Mouse (Mus musculus) olfactory bulb, adult 2 months (tissue): ENCODE measurements around the gene Gipc2. TPM values are rescaled to one million over a fixed set of nuclear protein-coding genes. Genes with fewer than 3 reads are reported as not detected.
"Not testable (repeated sequence)": the region's sequence is repeated elsewhere in the genome, so short reads cannot be mapped to it uniquely, and the experiment has no call there.

Experiments used
- H3K27ac ChIP-seq: fragments of 200-500 bp; 2 replicates; pipeline ENCODE4 v1.5.1; 2012; ENCODE audit warnings: low read depth, low read length; ENCODE audit not compliant: insufficient read depth
- H3K4me1 ChIP-seq: fragments of 200-500 bp; 2 replicates; pipeline ENCODE4 v1.6.1; 2012; ENCODE audit warnings: low read length; ENCODE audit not compliant: control insufficient read depth, insufficient read depth
- H3K4me3 ChIP-seq: fragments of 200-500 bp; 2 replicates; pipeline ENCODE4 v1.5.1; 2012; ENCODE audit warnings: mild to moderate bottlenecking, low read depth, low read length, moderate library complexity; ENCODE audit not compliant: insufficient read depth
- CTCF ChIP-seq: fragments of 200-500 bp; IDR thresholded peaks from 2 replicates; pipeline ENCODE4 v1.5.1; 2012; ENCODE audit warnings: low read depth, mild to moderate bottlenecking, low read length, moderate library complexity; ENCODE audit not compliant: insufficient read depth
- POLR2A ChIP-seq: fragments of 200-500 bp; IDR thresholded peaks from 2 replicates; pipeline ENCODE4 v1.6.1; 2012; ENCODE audit warnings: mild to moderate bottlenecking, low read depth, low read length, moderate library complexity; ENCODE audit not compliant: insufficient read depth
- WGBS: fragments of 180-500 bp; shearing (Covaris S2); methylation state at CpG from one replicate; pipeline ENCODE4 v1.1.7; 2018; 5-methylcytosine and 5-hydroxymethylcytosine counted together
- polyA plus RNA-seq: library from polyadenylated mRNA; stranded (reverse); fragments of >200 nt; gene quantifications from 2 replicates; pipeline ENCODE4 v1.2.4, GENCODE M21; 2012; ENCODE audit warnings: low replicate concordance; ENCODE audit not compliant: missing spikeins, insufficient read depth, insufficient read length

The Gipc2 gene
- polyA plus RNA-seq, 1 experiment: not detected

DNA sequence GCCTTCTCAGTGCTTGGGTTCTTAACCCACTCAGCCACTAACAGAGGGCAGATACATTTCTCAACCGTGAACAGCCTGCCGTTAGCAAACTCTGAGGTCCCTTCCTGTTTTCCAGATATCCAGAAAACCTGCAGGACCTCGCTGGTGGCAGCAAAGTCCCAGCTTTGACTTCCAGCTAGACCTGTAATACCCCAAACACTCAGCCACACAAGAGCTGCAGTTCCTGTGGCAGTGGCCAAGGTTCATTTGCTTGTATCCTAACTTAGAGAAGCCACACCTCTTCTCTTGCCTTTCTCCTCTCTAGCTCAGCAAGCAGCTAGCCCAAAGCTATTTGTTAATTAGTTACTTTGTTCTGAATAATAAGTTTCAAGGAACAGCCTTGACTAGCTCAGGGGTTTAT, 16.2 kb downstream of the Gipc2 start:
- 78% methylated on average over 3 of the region's 3 CpGs for WGBS
- Histone ChIP-seq H3K27ac (no peak overlapping the region), H3K4me1 (peaks cover 5% of the 10 kb centered on the region), H3K4me3 (no peak overlapping the region)
- TF ChIP-seq CTCF (no peak), POLR2A (no peak)

DNA sequence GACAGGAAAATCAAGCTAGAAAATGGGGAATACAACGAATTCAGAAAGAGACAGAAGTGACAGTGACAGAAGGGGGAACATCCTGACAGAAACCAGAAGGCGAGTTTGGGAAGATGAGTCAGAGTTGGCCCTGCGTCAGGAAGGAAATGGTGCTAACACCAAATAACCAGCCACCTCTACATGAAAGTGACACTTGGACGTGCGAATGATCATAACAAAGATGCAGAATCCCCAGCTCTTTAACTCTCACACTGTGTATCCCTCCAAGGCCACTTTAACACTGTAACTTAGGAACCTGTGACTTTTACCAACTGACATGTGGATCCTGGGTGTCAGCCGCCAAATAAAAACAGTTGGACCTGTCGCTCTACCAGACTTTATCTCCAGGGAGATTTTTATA, 16.6 kb downstream of the Gipc2 start:
- no peak overlapping the region for H3K27ac ChIP-seq
- WGBS: 83% methylated on average over 7 of the region's 7 CpGs
- no peak overlapping the region for H3K4me3 ChIP-seq
- H3K4me1 ChIP-seq: peaks cover 5% of the 10 kb centered on the region
- TF ChIP-seq CTCF (no peak), POLR2A (no peak)

DNA sequence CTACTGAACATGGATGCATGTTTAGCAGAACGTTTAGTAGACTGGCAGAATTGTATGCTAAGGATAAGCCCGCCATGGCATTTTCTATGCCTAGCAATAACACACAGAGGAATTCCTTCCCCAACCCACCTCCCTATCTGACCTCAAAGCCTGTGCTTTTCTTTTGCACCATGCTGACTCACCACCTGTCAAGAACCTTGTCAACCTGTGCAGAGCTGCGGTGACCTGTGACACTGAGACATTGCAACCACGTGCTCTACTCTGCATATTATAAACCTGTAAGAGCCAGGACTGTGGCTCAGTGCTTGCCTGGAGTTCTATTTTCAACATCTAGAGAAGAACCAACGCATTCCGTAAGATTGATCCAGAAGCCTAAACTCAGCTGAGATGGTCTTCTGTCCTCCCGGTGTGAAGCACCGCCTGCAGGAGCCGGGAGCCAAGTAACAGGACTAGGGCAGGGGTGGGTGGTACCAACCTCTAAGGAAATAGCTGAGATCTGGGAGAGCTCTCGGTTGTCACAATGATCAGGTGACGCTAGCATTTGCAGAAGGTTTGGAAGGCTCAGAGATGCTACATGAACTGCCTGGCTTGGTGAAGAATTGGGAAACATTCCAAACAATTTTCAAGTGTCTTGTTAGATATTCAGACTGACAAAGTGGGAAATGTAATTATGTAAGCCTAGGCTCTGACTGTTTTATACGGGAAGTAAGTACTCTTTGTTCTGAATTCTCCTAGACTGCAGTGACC, 18.8 kb downstream of the Gipc2 start:
- Histone ChIP-seq H3K27ac (no peak overlapping the region), H3K4me1 (peaks cover 5% of the 10 kb centered on the region), H3K4me3 (no peak overlapping the region)
- WGBS: 78% methylated on average over 12 of the region's 12 CpGs
- TF ChIP-seq POLR2A: no peak
- no peak for TF ChIP-seq CTCF

DNA sequence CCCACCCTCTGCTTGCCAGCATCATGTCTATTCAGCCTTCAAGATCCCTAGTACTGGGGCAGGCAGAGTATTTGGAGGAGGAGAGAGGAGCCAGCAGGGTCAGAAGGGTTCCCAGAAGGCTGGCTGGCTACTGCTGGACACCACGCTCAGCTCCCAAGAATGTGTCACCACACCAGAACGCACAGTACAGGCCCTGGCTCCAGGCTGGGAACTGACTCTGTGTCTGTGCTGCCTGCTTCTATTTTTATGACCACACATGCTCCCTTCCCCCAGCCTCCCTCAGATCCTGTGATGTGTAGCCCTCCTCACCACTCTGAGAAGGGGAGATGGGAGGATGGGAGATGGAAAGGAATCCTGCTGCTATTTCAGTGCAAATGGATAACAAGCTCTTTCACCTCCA, 20.8 kb downstream of the Gipc2 start:
- Histone ChIP-seq H3K4me1 (peaks cover 5% of the 10 kb centered on the region), H3K4me3 (no peak overlapping the region), H3K27ac (no peak overlapping the region)
- 45% methylated on average over 2 of the region's 2 CpGs for WGBS
- TF ChIP-seq POLR2A: no peak
- TF ChIP-seq CTCF: no peak

DNA sequence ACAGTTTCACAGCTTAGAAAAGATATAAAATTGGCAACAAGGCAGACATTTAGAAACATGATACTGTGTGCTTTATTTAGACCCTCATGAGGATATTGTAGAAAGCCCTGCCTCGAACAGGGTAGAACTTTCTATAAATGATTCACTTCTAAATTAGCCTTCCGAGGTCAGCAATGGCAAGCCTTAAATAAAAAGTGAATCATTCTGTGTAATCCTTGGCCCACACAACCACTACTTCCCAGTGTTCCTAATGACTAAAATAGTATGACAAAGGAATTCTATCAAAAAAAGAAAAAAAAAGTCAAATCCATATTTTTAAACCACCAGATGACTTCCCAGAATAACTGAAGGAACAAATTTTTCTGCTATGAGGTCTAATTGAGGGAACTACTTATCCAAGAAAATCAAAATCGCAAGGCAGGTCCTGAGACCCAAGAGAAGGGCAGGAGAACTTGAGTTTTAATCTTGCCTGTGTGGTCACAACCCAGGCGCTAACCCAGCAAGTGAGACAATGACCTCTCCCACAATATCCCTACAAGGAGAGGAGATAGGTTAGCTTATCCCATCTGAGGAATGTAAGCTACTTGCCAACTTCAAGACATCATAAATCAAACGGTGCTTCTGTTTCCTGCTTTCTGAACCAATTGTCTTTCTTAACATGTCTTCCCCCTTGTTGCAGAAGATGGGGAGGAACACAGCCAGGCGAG, 22.9 kb downstream of the Gipc2 start:
- 63% methylated on average over 6 of the region's 6 CpGs for WGBS
- H3K27ac ChIP-seq: no peak overlapping the region
- no peak overlapping the region for H3K4me3 ChIP-seq

DNA sequence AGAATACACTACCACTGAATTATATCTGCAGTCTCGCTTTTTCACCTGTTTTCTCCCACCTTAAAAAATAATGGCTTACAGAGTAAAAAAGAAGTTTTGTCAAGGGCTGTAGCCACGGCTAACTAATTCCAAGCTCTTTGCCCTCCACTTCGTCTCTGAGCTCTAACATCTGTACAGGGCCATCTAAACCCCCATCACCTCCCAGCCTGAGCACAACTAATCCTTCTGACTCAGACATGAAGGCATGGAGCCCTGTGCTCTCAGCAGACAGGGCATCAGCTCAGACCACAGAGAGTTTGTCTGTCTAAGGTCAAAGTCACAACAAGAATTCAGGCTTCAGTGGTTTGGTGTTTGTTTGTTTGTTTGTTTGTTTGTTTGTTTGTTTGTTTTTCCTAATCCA, 23.9 kb downstream of the Gipc2 start:
- H3K4me3 ChIP-seq: no peak overlapping the region
- no peak for TF ChIP-seq CTCF
- TF ChIP-seq POLR2A: no peak
- 89% methylated on average over 3 of the region's 3 CpGs for WGBS
- H3K27ac ChIP-seq: no peak overlapping the region
- peaks cover 5% of the 10 kb centered on the region for H3K4me1 ChIP-seq

More for the DNA sequence above, 22.9 kb downstream of the Gipc2 start:
- H3K4me1 ChIP-seq: peaks cover 5% of the 10 kb centered on the region
- TF ChIP-seq POLR2A: no peak
- no peak for TF ChIP-seq CTCF

DNA sequence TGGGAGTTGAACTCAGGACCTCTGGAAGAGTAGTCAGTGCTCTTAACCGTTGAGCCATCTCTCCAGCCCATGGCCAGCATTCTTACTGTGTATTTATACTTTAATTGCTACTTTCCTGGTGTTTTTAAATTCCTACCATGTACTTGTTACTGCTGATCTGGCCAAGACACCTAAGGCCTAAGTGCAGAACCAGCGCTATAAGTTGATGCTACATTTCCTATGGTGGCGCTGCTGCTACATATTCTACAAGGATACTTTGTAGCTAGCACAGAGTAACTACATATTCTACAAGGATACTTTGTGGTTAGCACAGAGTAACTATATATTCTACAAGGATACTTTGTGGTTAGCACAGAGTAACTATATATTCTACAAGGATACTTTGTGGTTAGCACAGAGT, 26.7 kb downstream of the Gipc2 start:
- H3K4me1 ChIP-seq, H3K4me3 ChIP-seq, H3K27ac ChIP-seq: not testable (repeated sequence)
- WGBS: 96% methylated on average over 3 of the region's 3 CpGs

DNA sequence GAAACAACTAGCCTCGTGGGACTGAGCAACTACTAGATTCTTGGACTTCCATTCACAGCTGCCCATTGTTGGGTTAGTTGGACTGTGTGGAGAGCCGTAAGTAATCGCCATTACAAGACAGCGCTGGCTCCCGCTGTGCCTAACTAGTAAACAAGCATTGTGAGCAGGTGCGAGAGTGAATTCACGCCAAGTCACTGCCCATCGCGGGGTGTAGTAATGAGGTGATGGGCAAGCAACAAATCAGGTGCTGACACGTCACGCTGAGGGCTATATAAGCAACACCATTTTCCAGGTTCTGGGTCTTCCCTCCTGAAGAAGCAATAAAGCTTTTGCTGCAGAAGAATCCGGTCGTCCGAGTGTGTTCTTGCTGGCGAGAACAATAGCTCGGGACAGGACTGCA, 29.9 kb downstream of the Gipc2 start:
- WGBS: 89% methylated on average over 16 of the region's 16 CpGs
- not testable (repeated sequence) for H3K4me1 ChIP-seq, H3K27ac ChIP-seq, H3K4me3 ChIP-seq

DNA sequence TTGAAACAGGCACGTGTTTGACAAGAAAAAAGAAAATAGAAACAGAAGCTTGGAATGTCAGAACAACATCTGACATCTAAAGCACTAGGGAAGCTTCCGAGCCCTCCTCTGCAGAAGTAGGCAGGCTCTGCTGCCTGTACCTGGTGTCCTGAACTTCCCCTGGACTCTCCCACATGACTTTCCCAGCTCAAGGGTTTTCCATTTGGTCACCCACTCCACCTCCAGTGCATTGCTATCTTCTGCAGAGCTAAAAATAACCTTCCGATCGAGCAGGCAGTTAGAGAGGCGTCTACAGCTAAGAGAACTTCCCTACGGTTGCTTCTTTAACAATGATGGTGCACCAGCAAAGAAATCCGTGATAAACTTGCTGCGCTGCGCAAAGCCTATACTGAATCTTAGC, 32.4 kb downstream of the Gipc2 start:
- 52% methylated on average over 9 of the region's 9 CpGs for WGBS
- TF ChIP-seq CTCF (no peak), POLR2A (no peak)
- Histone ChIP-seq H3K4me3 (no peak overlapping the region), H3K4me1 (no peaks in the 10 kb centered on the region), H3K27ac (no peak overlapping the region)

DNA sequence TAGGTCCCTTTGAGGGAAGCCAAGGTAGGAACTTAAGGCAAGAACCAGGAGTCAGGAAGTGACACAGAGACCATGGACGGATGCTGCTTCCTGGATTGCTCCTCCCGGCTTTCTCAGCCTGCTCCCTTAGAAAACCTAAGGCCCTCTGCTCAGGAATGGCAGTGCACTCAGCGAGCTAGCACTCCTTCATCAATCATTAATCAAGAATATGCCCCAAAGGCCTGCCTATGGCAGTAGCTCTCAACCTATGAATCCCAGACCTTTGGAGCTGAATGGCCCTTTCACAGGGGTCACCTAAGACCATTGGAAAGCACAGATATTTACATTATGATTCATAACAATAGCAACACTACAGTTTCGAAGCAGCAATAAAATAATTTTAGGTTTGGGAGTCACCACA, 35.1 kb downstream of the Gipc2 start:
- 92% methylated on average over 4 of the region's 4 CpGs for WGBS
- H3K27ac ChIP-seq: no peak overlapping the region
- H3K4me1 ChIP-seq: no peaks in the 10 kb centered on the region
- TF ChIP-seq CTCF (no peak), POLR2A (no peak)
- H3K4me3 ChIP-seq: no peak overlapping the region

DNA sequence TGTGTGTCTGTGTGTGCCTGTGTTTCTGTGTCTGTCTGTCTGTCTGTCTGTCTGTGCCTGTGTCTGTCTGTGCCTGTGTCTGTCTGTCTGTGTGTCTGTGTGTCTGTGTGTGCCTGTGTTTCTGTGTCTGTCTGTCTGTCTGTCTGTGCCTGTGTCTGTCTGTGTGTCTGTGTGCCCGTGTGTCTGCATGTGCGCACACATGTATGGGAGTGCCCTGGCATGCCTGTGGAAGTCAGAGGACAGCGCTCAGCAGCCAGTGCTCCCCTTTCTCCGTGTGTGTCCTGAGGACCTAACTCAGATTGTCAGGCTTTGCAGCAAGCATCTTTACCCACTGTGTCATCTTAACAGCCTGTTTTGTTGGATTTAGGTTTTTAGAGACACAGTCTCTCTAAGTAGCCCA, 36.6 kb downstream of the Gipc2 start:
- not testable (repeated sequence) for H3K4me1 ChIP-seq, H3K4me3 ChIP-seq, H3K27ac ChIP-seq
- WGBS: 93% methylated on average over 4 of the region's 4 CpGs
